Mouse (Mus musculus): Measurements from ENCODE around the gene Sec61a1.

Gene Sec61a1

DNA sequence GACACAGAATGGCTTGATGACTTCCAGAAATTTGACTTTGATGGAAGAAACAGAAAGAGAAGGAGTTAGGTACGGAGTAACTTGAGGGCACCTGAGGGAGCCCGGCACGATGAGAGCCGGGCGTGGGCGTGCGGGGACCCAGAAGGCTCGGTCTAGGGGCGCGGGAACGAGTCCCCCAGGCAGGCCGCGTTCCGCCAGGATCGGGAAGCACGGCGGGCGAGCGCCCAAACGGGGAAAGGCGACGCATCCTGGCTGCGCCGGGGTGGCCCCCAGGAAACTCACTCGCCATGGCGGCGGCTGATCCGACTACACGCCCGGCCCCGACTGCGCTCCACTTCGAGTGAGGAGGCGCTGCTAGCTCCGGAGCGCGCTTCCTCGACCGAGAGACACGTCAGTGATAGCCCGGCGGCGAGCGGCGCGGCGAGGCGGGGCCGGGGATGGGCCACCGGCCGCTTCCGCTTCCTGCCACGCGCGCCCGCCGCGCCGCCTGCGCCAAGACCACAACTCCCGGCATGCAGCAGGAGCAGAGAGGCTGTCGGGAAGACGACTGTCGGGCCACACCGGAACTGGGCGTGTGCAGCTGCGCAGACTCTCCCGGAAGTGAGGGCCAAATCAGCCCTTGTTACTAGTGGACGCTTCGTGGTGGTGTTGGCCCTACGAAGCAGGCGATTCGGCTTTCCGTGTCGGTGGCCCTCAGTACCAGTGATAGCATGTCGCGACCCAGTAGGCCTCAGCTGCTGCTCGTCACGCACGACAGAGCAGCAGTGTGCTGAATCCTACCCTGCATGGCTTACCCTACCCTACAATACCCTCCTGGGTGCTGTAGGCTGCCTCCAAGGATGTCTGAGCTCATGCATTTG, at the start of gene Sec61a1:
TSS of gene Sec61a1 (minus strand) at position 502 of the 860 bp plus-strand sequence.
- TF ChIP-seq GATA4 (IDR thresholded peaks at IDR 0.05; ENCODE audit: insufficient replicate concordance, low read length) = peak; percentile 58; the same call in 1 of the 2 replicates

DNA sequence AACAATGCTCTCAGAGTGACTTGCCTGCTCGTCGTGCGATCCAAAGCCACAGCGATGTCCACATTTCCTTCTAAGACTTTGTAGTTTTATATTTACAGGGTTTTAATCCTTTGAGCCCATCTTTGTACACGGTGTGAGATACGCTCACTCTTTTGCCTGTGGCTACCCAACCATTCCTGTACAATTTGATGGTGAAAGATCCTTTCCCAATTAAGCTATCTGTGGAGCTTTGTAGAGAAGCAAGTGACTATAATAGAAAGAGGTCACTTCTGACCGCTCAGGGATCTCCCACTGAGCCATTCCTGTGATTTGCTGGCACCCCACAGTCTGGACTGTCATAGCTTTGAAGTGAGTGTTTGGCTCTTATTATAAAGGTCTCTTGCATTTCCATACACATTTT, 48.0 kb upstream of the Sec61a1 start:
- no peak for TF ChIP-seq GATA4 (IDR thresholded peaks at IDR 0.05; ENCODE audit: insufficient replicate concordance, low read length)

DNA sequence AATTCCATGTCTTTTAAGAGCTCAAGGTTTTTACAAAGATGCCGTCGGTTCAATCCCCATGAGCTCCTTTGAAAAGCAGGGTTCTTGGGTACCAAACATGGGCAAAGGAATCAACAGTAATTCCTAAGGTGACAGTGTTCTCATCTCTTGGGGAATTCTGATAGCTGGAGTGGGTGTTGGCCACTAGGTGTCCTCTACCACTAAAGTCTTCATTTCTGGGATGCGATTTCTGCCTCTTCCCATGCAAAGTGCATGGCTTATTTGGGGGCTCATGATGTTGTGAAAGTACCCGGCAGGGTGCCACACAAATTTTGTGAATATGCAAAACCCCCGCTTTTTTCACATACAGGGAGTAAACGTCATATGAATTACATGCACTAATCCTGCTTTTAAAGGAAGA, 46.3 kb upstream of the Sec61a1 start:
- TF ChIP-seq GATA4 (IDR thresholded peaks at IDR 0.05; ENCODE audit: insufficient replicate concordance, low read length) = no peak

DNA sequence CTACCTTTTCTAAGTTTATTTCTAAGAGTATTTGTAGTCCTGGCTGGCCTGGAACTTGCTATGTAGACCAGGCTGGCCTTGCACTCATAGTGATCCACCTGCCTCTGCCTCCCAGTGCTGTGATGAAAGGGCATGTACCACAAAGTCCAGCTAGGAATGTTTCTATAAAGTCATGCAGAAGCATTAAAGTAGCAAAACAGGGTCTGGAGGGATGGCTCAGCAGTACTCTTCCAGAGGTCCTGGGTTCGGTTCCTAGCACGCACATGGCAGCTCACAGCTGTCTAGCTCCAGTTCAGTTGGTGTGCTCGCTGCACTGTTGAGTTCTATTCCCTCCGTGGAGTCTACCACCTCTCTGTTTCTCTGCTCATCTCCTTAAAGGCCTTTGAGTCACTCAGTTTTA, 41.5 kb upstream of the Sec61a1 start:
- TF ChIP-seq GATA4 (IDR thresholded peaks at IDR 0.05; ENCODE audit: insufficient replicate concordance, low read length) = no peak

DNA sequence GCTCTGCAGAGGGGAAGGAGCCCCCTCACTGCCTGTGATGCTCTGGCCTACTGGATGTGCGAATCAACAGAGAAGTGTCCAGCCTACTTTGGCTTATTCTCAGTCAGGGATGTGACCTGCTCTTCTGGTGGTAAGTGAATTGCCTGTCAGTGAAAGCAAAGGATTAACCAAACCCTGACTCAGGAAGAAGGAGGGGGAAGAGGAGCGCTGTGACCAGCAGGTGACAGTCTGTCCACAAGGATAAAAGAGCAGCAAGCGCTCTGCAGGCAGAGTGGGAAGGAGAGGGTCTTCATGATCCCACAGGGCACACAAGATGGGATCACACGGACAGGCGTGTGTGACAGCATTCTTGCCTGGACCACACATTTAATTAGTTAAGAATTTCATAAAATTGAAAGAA, 41.0 kb upstream of the Sec61a1 start:
- no peak for TF ChIP-seq GATA4 (IDR thresholded peaks at IDR 0.05; ENCODE audit: insufficient replicate concordance, low read length)

DNA sequence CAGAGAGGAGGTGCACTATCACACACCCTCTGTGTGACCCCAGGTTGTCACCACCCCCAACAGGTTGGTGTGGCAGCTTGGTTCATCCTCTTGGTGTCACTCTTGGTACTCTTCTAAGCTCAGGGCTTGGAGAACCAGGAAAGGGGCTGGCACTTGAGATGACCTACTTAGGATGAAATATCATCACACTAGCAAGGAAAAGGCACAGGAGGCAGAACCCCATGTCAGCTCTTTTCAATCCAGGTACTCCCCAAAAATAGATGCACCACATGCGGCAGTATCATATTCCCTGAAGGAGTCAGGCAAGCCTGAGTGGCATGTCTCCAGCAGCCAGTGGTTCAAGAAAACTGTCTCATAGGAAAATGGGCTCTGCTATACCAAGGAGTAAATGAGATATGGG, 39.4 kb upstream of the Sec61a1 start:
- TF ChIP-seq GATA4 (IDR thresholded peaks at IDR 0.05; ENCODE audit: insufficient replicate concordance, low read length) = no peak

DNA sequence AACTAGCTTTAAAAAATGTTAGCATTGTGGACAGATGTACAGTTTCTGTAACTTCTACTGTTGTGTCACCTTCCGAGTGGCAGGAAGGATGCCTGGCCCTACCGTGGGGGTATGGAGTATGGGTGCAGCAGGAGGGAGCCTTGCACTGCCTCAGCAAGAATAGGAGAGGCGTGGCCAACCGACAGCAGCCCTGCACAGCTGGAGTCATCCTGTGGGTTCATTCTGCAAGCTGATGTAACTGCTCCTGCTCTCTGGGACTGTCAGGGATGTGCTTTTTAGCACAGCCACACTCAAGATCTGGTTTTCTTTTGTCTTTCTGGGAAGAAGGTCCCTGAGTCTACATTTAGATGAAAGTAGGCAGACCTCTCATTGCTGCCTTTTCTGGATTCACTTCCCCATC, 38.8 kb upstream of the Sec61a1 start:
- no peak for TF ChIP-seq GATA4 (IDR thresholded peaks at IDR 0.05; ENCODE audit: insufficient replicate concordance, low read length)

DNA sequence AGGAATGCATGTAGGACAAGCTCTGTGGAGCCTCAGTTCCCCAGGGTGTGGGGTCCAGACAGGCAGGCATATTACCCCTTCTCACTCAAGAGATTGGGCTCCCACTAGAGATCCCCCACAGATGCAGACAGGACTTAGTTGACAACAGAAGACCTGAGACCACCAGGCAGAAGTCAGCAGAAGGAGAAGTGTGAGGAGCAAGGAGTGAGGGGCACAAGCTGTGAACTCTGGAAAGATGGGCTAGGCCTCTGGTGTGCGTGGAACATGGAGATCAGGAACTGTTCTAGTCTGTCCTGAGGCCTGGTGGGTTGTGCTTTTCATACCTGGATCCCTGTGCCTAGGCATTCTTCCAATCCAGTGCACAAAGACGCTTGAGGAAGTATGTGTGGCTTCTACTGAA, 31.2 kb upstream of the Sec61a1 start:
- TF ChIP-seq GATA4 (IDR thresholded peaks at IDR 0.05; ENCODE audit: insufficient replicate concordance, low read length) = no peak

DNA sequence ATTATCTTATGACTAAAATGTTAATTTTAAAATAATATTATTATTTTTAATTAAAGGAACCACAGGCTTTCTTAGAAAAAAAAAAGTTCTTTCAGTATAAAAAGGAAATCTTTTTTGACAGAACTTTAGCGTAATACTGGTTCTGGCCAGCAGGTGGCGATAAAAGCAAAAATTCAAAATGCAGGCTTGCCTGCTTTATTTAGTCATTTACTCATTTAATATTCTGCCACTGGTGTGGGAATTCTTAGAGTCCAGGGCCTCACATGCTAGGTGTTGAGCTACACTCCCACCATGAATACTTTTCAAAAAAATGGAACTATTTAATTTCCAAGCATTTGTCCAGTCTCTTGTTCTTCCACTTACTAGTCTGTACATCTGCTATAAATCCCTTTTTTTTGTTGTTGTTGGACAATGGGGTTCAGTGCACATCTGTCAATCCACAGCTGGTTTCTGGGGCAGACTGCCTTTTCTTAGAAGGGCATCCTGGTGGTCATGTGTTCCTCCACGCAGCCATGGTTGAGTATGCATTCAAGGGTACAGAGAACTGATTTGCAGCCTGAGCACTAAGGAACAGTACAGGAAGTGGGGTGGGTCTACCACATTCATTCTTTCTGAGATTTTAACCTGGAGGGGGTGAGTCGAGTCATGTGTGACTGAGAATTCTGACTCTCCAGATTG, 30.6 kb upstream of the Sec61a1 start:
- no peak for TF ChIP-seq GATA4 (IDR thresholded peaks at IDR 0.05; ENCODE audit: insufficient replicate concordance, low read length)

DNA sequence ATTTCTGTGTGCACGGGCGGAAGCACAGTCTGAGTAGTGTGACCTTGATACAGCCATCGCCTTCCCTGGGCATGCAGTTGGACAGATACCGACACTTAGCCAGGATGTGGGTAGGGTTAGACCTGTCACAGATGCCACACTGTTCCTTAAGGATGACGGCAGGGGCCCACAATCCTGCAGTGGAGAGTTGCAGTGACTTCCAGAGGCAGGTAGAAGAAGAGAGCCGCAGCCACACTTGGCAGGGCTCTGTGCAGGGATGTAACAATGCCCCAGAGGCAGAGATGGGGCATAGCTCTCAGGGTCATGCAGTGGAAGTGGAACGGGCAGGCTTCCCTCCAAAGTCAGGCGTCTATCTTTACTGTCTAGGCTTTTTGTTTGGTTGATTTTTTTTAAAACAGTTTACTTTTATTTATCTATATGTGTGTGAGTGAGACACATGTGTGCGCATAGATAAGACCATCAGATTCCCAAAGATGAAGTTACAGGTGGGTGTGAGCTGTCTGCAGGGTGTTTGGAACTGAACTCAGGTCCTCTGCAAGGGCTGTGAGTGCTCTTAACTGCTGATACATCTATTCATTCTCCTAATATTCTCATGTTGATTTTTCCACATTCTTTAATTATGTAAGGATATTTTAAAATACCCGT, 29.8 kb upstream of the Sec61a1 start:
- no peak for TF ChIP-seq GATA4 (IDR thresholded peaks at IDR 0.05; ENCODE audit: insufficient replicate concordance, low read length)

DNA sequence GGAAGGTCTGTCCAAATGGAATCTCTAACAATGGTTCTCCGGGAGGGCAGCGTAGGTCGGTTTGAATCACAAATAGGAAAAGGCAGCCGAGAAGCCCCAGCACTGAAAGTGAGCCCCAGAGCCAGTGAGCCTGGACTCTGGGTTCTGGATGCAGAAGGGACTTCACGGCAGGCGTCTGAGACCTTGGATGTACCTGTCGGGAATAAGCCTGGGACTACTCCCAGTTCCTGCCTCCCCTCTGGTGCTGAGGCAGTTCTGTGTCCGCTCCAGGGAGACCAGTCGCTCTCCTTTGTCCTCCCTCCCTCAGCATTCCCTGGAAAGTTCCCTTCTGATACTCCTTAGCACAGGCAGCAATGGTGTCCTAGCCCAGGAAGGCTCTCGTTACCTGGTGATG, 26.7 kb upstream of the Sec61a1 start:
- TF ChIP-seq GATA4 (IDR thresholded peaks at IDR 0.05; ENCODE audit: insufficient replicate concordance, low read length) = no peak

DNA sequence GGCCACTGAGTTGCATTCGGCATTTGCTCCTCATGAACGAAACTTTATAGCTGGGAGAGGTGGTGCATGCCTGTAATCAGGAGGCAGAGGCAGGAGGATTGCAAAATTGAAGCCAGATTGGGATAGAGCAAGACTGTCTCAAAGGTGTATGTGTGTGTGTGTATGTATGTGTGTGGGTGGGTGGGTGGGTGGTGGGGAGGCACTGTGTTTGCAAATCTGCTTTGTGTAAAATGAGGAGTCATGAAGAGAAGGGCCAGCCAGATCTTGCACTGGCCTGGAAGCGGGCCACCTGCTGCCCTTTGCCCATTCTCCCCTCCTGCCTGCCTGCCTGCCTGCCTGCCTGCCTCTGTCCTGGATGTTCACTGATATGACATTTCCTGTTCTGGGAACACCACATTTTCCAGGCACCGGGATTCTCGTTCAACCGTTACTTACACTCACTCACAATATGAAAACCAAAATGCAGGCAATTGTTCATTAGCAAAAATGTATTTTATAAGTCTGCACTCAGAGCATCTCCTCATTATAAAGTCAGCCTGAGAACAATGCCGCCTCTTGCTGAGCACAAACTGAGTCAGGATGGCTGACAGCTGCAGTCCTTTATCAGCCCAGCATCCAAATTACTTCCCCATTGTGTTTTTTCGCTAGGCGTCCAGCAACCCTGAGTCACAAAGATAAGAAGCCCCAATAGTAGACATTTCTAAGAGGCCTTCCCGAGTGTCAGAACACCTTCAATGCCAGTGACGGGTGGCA, 26.1 kb upstream of the Sec61a1 start:
- TF ChIP-seq GATA4 (IDR thresholded peaks at IDR 0.05; ENCODE audit: insufficient replicate concordance, low read length) = peak; percentile 48; the same call in 1 of the 2 replicates

DNA sequence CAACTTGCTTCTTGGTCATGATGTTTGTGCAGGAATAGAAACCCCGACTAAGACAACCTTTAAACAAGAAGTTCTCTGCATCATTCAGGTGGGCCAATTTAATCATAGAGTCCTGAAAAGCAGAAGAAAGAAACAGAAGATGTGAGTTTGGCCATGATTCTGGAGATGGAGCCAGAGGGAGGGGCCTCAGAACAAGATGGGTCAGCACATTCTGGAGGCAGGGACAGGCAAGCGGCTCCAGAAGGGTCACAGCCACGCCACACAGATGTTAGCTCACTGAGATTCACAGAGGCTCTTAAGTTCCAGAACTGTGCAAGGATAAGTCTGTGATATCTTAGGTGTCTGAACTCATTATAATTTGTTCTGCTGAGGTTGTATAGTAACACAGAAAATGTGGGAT, 25.5 kb upstream of the Sec61a1 start:
- TF ChIP-seq GATA4 (IDR thresholded peaks at IDR 0.05; ENCODE audit: insufficient replicate concordance, low read length) = no peak

DNA sequence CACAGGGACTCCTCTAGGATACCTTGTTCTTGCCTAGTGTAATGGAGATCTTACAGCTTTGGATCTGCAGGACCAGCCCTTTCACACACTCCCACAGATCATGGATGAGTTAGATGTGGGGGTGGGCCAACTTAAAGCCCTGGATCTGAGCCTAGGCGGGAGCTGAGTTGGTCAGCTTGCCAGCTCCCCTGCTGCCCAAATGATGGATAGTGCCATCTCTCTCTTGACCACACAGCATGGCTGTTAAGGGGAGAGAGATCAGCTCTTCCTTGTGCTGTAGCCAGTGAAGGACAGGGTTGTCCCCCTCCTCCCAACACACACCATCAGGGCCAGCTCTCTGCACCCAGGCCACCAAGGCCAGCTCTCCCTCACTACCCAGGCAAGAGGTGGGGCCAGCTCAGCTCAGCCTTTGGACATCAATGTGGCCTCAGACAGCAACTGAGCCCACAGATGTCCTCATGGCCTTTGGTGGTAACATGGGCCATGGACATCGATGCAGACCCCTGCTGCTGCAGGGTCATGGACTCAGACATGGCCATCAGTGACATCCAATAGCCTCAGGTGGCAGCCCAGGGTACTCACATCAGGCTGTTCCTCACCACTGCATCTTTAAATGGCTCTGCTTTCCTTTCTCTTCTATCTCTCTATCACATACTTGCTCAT, 21.5 kb upstream of the Sec61a1 start:
- no peak for TF ChIP-seq GATA4 (IDR thresholded peaks at IDR 0.05; ENCODE audit: insufficient replicate concordance, low read length)

DNA sequence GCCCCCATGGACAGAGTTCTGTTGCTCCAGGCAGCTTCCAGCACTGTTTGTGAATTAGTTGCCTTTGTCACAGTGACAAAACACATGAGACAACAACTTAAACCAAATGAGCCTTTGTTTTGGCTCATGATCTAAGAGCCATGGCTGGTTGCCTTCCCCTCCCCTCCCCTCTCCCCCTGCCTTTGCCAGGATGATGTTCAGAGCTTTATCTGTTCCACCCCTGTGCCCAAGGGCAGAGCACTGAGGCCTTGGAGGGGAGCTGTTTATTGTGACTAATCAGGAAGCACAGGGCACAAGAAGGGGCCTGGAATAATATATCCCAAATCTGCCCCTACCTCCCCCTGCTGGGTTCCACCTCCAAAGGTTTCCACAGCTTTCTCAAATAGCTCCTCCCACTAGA, 11.6 kb upstream of the Sec61a1 start:
- TF ChIP-seq GATA4 (IDR thresholded peaks at IDR 0.05; ENCODE audit: insufficient replicate concordance, low read length) = no peak

Data from liver, adult (tissue).